Mouse (Mus musculus) liver, embryonic 14.5 days (tissue): ENCODE results near the gene 2610528A11Rik. TPM values are rescaled to one million over a fixed set of nuclear protein-coding genes. Genes with fewer than 3 reads are reported as not detected.

Experiments
- ATAC-seq: fragments of 200-750 bp; cut with Nextera tagmentation; 2 replicates; pipeline ENCODE4 v1.8.0; 2017; ENCODE audit warnings: moderate number of reproducible peaks, mild to moderate bottlenecking, moderate library complexity; ENCODE audit not compliant: insufficient read depth
- DNase-seq, 3 experiments: peaks; one replicate each; pipeline ENCODE4 v3.0.0-alpha.2; 2012 to 2013; ENCODE audit warnings: low read depth in 3 of 3, low spot score in 3 of 3
- H3K27ac ChIP-seq: fragments of 300-500 bp; sonication (generic); 2 replicates; pipeline ENCODE4 v1.5.1; 2014; ENCODE audit warnings: moderate library complexity, mild to moderate bottlenecking, control low read depth, inconsistent platforms
- H3K27me3 ChIP-seq: fragments of 300-500 bp; sonication (generic); 2 replicates; pipeline ENCODE4 v1.6.1; 2014; ENCODE audit warnings: mild to moderate bottlenecking, low read length, moderate library complexity; ENCODE audit not compliant: control insufficient read depth, insufficient read depth
- H3K36me3 ChIP-seq: fragments of 300-500 bp; sonication (generic); replicated peaks from 2 replicates; pipeline ENCODE4 v1.6.1; 2014; ENCODE audit warnings: low read depth; ENCODE audit not compliant: control insufficient read depth, insufficient read depth
- H3K4me1 ChIP-seq, 2 experiments: fragments of 200-500 bp in 1 of 2; fragments of 300-500 bp in 1 of 2; sonication (generic) in 1 of 2; replicated peaks; 2 replicates each; pipeline ENCODE4 v1.6.1; 2012 to 2014; ENCODE audit warnings: antibody characterized with exemption in 1 of 2, inconsistent platforms in 1 of 2, low read length in 1 of 2; ENCODE audit not compliant: control insufficient read depth in 2 of 2, insufficient read depth in 2 of 2
- H3K4me2 ChIP-seq: fragments of 300-500 bp; sonication (generic); 2 replicates; pipeline ENCODE4 v1.6.1; 2014; ENCODE audit warnings: low read depth, mild to moderate bottlenecking, control low read depth, moderate library complexity
- H3K4me3 ChIP-seq, 2 experiments: fragments of 200-500 bp in 1 of 2; fragments of 300-500 bp in 1 of 2; sonication (generic) in 1 of 2; 2 replicates each; pipeline ENCODE4 v1.5.1; 2012 to 2014; ENCODE audit warnings: low read depth in 2 of 2, low read length in 2 of 2, mild to moderate bottlenecking in 2 of 2, control low read depth in 1 of 2, inconsistent platforms in 1 of 2, moderate library complexity in 1 of 2; ENCODE audit not compliant: insufficient read depth in 1 of 2
- H3K9ac ChIP-seq: fragments of 300-500 bp; sonication (generic); replicated peaks from 2 replicates; pipeline ENCODE4 v1.6.1; 2014; ENCODE audit warnings: mild to moderate bottlenecking, control low read depth, moderate library complexity
- H3K9me3 ChIP-seq: fragments of 300-500 bp; sonication (generic); 2 replicates; pipeline ENCODE4 v1.6.1; 2016; ENCODE audit warnings: low read length, mixed read lengths; ENCODE audit not compliant: control insufficient read depth
- CTCF ChIP-seq: IDR thresholded peaks from 2 replicates; pipeline ENCODE4 v1.5.1; 2016; ENCODE audit warnings: antibody characterized with exemption, low read depth, control low read depth
- EP300 ChIP-seq: IDR thresholded peaks from 2 replicates; pipeline ENCODE4 v1.6.1; 2016; ENCODE audit warnings: antibody characterized with exemption, low read depth
- WGBS: fragments of 180-500 bp; shearing (Covaris S2); extraction: QIAGEN DNeasy Blood & Tissue Kit; methylation state at CpG from one replicate; pipeline ENCODE4 v1.1.7; 2014; ENCODE audit not compliant: insufficient replicate concordance; 5-methylcytosine and 5-hydroxymethylcytosine counted together
- polyA plus RNA-seq, 2 experiments: library from polyadenylated mRNA; depleted of rRNA in 1 of 2; stranded (reverse) in 1 of 2; unstranded in 1 of 2; fragments of >200 nt; fragmentation: Nextera tagmentation in 1 of 2; extraction: Ambion mirVana in 1 of 2; gene quantifications; 2 replicates each; pipeline versions ENCODE4 v1.2.1 to v1.2.3; 2012 to 2014

2610528A11Rik gene
- polyA plus RNA-seq, 2 experiments = 0.35 TPM; not detected in 1

- H3K27ac ChIP-seq = no peak overlapping the region
- H3K4me1 ChIP-seq = no peaks in the 10 kb centered on the region
- TF ChIP-seq EP300 (no peak), CTCF (no peak)
- no peaks in the 10 kb centered on the region for H3K27me3 ChIP-seq
- H3K9ac ChIP-seq = no peak overlapping the region
- no peak overlapping the region for H3K4me2 ChIP-seq
- no peaks in the 10 kb centered on the region for H3K36me3 ChIP-seq
- peak; percentile 1 to 6 (median 2) for DNase-seq
- H3K9me3 ChIP-seq = no peaks in the 10 kb centered on the region
- H3K4me3 ChIP-seq = no peak overlapping the region
- ATAC-seq = no peak
- 17% methylated on average over 9 of the region's 9 CpGs for WGBS
These were observed 45.3 kb downstream of the 2610528A11Rik start for GRCm38 (mm10) chr14:37068516-37068915.

- H3K4me2 ChIP-seq = no peak within 1 kb of the TSS
- no peak within 1 kb of the TSS for H3K4me3 ChIP-seq
- no peaks in the 10 kb centered on the region for H3K9me3 ChIP-seq
- no peaks in the 10 kb centered on the region for H3K4me1 ChIP-seq
- no peak within 1 kb of the TSS for H3K9ac ChIP-seq
- H3K27me3 ChIP-seq = no peaks in the 10 kb centered on the region
- TF ChIP-seq EP300 (no peak), CTCF (no peak)
- no peaks in the 10 kb centered on the region for H3K36me3 ChIP-seq
- WGBS = 50% methylated on average over 5 of the region's 5 CpGs
- no peak for ATAC-seq
- DNase-seq = no peak
- H3K27ac ChIP-seq = no peak within 1 kb of the TSS
These were observed 46.2 kb downstream of the 2610528A11Rik start, which contains the start of gene Lrit2 for GRCm38 (mm10) chr14:37067629-37068028. TSS of gene Lrit2 (plus strand) at chr14:37067929.

- H3K27ac ChIP-seq = no peak overlapping the region
- no peak for DNase-seq
- no peak for TF ChIP-seq EP300
- TF ChIP-seq CTCF = no peak
These were observed 47.2 kb downstream of the 2610528A11Rik start for GRCm38 (mm10) chr14:37066636-37067035.

GRCm38 (mm10) chr14:37064849-37065248, 49.0 kb downstream of the 2610528A11Rik start:
- Histone ChIP-seq H3K36me3 (no peaks in the 10 kb centered on the region), H3K4me2 (no peak overlapping the region), H3K4me3 (no peak overlapping the region), H3K27ac (no peak overlapping the region), H3K9me3 (no peaks in the 10 kb centered on the region), H3K27me3 (no peaks in the 10 kb centered on the region), H3K9ac (no peak overlapping the region), H3K4me1 (no peaks in the 10 kb centered on the region)
- 26% methylated on average over 2 of the region's 2 CpGs for WGBS
- TF ChIP-seq EP300 = no peak
- TF ChIP-seq CTCF = no peak
- DNase-seq (no peak), ATAC-seq (no peak)

More at GRCm38 (mm10) chr14:37066636-37067035, 47.2 kb downstream of the 2610528A11Rik start:
- Histone ChIP-seq H3K27me3 (no peaks in the 10 kb centered on the region), H3K9me3 (no peaks in the 10 kb centered on the region), H3K4me1 (no peaks in the 10 kb centered on the region), H3K4me3 (no peak overlapping the region), H3K4me2 (no peak overlapping the region), H3K9ac (no peak overlapping the region), H3K36me3 (no peaks in the 10 kb centered on the region)
- no peak for ATAC-seq
- 41% methylated on average over 2 of the region's 2 CpGs for WGBS

Other genes with a start within 250 kb of the 2610528A11Rik start
- gene Ccser2, start 145.2 kb downstream of the 2610528A11Rik start, polyA plus RNA-seq (2012; rRNA removed) = 1.5 and 1.6 TPM in 2 replicates
- 4.1 and 5.0 TPM in 2 replicates for gene Ccser2, start 145.2 kb downstream of the 2610528A11Rik start, polyA plus RNA-seq (2014; fragmentation: Nextera tagmentation; extraction: Ambion mirVana)
- not detected in 2 replicates for gene Rgr, start 65.1 kb downstream of the 2610528A11Rik start, polyA plus RNA-seq (2012; rRNA removed)
- not detected in 2 replicates for gene Rgr, start 65.1 kb downstream of the 2610528A11Rik start, polyA plus RNA-seq (2014; fragmentation: Nextera tagmentation; extraction: Ambion mirVana)
- not detected in 2 replicates for gene Lrit1, start 59.2 kb downstream of the 2610528A11Rik start, polyA plus RNA-seq (2012; rRNA removed)
- gene Lrit1, start 59.2 kb downstream of the 2610528A11Rik start, polyA plus RNA-seq (2014; fragmentation: Nextera tagmentation; extraction: Ambion mirVana) = not detected in 2 replicates
- not detected in 2 replicates for gene Lrit2, start 46.1 kb downstream of the 2610528A11Rik start, polyA plus RNA-seq (2012; rRNA removed)
- gene Lrit2, start 46.1 kb downstream of the 2610528A11Rik start, polyA plus RNA-seq (2014; fragmentation: Nextera tagmentation; extraction: Ambion mirVana) = not detected in 2 replicates
- 0.02 TPM in 2 replicates for gene Cdhr1, start 15.7 kb downstream of the 2610528A11Rik start, polyA plus RNA-seq (2012; rRNA removed)
- not detected in 2 replicates for gene Cdhr1, start 15.7 kb downstream of the 2610528A11Rik start, polyA plus RNA-seq (2014; fragmentation: Nextera tagmentation; extraction: Ambion mirVana)
- 64.5 and 88.4 TPM in 2 replicates for gene Ghitm, start 21.2 kb upstream of the 2610528A11Rik start, polyA plus RNA-seq (2012; rRNA removed)
- gene Ghitm, start 21.2 kb upstream of the 2610528A11Rik start, polyA plus RNA-seq (2014; fragmentation: Nextera tagmentation; extraction: Ambion mirVana) = 231 and 243 TPM in 2 replicates